Mouse (Mus musculus) small intestine, adult 2 months (tissue): ENCODE measurements around the gene Mrpl18.

Source experiments
- CTCF ChIP-seq: fragments of 200-500 bp; IDR thresholded peaks from 2 replicates; pipeline ENCODE4 v1.5.1; 2012; ENCODE audit warnings: low read depth, mild to moderate bottlenecking, control low read depth, inconsistent platforms, low read length, moderate library complexity, mixed read lengths; ENCODE audit not compliant: insufficient replicate concordance, insufficient read length; ENCODE audit errors: extremely low read depth
- POLR2A ChIP-seq: fragments of 200-500 bp; IDR thresholded peaks from 2 replicates; pipeline ENCODE4 v1.6.1; 2012; ENCODE audit warnings: low read depth, mild to moderate bottlenecking, control low read depth, inconsistent platforms, low read length, moderate library complexity

- no peak for TF ChIP-seq POLR2A
- no peak for TF ChIP-seq CTCF
Measured at GRCm38 (mm10) chr17:12916588-12917380, 639 bp upstream of the Mrpl18 start.
